Mouse (Mus musculus): ENCODE results near the gene Bysl.

- no peak for TF ChIP-seq EP300 (IDR thresholded peaks at IDR 0.05; ENCODE audit: low read depth)
- TF ChIP-seq CTCF (IDR thresholded peaks at IDR 0.05; ENCODE audit: low read depth): no peak
Measured at GRCm38 (mm10) chr17:47630678-47631065, 19.4 kb upstream of the Bysl start, which contains the start of gene Usp49.
